Comparison of ENCODE assay signal across 8 mouse cellular contexts in the genomic region with DNA sequence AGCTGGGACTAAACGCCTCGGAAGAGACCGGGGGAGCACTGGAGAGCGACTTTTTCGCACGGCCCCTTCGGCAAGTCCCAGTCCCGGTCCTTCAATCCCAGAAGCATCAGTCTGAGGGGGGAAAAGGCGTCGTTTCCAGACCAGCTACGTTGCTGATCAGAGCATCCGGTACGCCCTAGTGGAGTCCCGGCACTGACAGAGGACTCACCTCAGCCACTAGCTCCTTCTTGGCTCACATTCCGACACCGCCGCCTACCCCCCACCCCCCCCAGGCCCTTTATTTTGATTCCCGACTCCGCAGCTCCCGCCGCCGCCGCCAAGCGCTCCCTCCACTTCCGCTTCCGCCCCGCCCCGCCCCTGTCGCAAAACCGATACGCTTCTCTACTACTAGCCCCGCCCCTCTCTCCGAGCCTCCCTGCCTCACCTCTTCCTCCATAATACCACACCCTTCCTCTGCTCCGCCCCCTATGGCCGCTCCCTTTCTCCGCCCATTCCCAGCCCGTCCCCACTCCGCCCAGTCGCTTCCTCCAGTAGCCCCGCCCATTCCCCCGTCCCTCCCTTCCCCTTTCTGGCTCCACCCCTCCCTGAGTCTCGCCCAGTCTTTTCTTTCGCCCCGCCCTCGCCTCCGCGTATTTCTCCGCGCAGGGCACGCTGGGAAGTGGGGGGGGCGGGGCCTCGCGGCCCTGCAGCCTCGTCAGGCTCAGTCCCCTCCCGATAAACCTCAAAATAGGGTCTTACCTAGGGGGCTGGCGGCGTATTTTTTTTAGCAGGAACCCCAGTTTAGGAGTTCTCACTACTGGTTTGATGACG. TPM values are rescaled to one million over a fixed set of nuclear protein-coding genes. Genes with fewer than 3 reads are reported as not detected.
DNase-seq lines count a peak whose midpoint lies in the region; ATAC-seq and TF ChIP-seq lines count a peak whose summit lies in the region.

No protein-coding gene starts in this region.

- no peaks in the 10 kb centered on the region for H3K27me3 ChIP-seq in hindbrain, postnatal 0 days (ENCODE audit: insufficient read depth, low read length)

- 1% methylated on average over 57 of the region's 58 CpGs for WGBS in hindbrain, postnatal 0 days

- intact Hi-C loops in gastrocnemius, adult 2 months (cut with DNase I), result loop anchor here (2.0 to 10.0 kb wide), 3 partner anchors 340 to 1054 kb away; partner anchors contain the start of genes 3110001I22Rik, Bfar, Ercc4 and Ntan1
- intact Hi-C loops in left cerebral cortex, adult 2 months (cut with DNase I), result loop anchor here (1.0 kb wide), 1 partner anchor 256 kb away; the partner anchor contains the start of genes Mpv17l and Pdxdc1

- H3K27ac ChIP-seq in gastrocnemius, adult 2 months, result peak overlapping the region; percentile 100
- H3K27ac ChIP-seq in hindbrain, postnatal 0 days, result peak overlapping the region; percentile 97
- peak overlapping the region; percentile 99 for H3K27ac ChIP-seq in left cerebral cortex, adult 2 months

- H3K9me3 ChIP-seq in hindbrain, postnatal 0 days (ENCODE audit: low read length), result no peaks in the 10 kb centered on the region

- no peaks in the 10 kb centered on the region for H3K36me3 ChIP-seq in hindbrain, postnatal 0 days (ENCODE audit: insufficient read depth, low read length)

- peak; percentile 79 for ATAC-seq in common myeloid progenitor, adult 5-6 weeks (replicated peaks; ENCODE audit: low read depth, poor library complexity, severe bottlenecking)
- ATAC-seq in hindbrain, postnatal 0 days, result peak; percentile 98
- ATAC-seq in megakaryocyte, adult 5-6 weeks (ENCODE audit: poor library complexity, severe bottlenecking), result peak; percentile 82

- peak overlapping the region; percentile 72 for H3K9ac ChIP-seq in hindbrain, postnatal 0 days (replicated peaks; ENCODE audit: low read length)

- peak; percentile 99 for DNase-seq in ZHBTc4 (ENCODE audit: low read depth, low spot score)
- peak; percentile 100 for DNase-seq in gastrocnemius, adult 2 months
- DNase-seq in hindbrain, postnatal 0 days (ENCODE audit: low spot score), result peak; percentile 98
- peak; percentile 94 to 98 for DNase-seq in left cerebral cortex, adult 2 months (ENCODE audit: extremely low spot score in 1 of 2, low spot score in 2 of 2)
- peak; percentile 97 for DNase-seq in right cerebral cortex, adult 2 months (ENCODE audit: low spot score in 2 of 2)
- peak; percentile 100 for DNase-seq in urinary bladder, postnatal 14 days (ENCODE audit: low spot score)

- H3K4me1 ChIP-seq in hindbrain, postnatal 0 days (ENCODE audit: insufficient read depth, low read length), result 0 out of 2 replicates have a peak, but pooled peaks cover 3% of the 10 kb centered on the region

- peak overlapping the region; percentile 98 for H3K4me3 ChIP-seq in gastrocnemius, adult 2 months
- H3K4me3 ChIP-seq in hindbrain, postnatal 0 days (ENCODE audit: low read length), result peak overlapping the region; percentile 87
- H3K4me3 ChIP-seq in left cerebral cortex, adult 2 months, result peak overlapping the region; percentile 92

- peak; percentile 7; the same call in 1 of the 2 replicates for TF ChIP-seq CTCF in gastrocnemius, adult 2 months (IDR thresholded peaks at IDR 0.05)
- TF ChIP-seq CTCF in hindbrain, postnatal 0 days (IDR thresholded peaks at IDR 0.05; ENCODE audit: low read depth), result no peak; the same call in 1 of the 2 replicates
- no peak for TF ChIP-seq CTCF in left cerebral cortex, adult 2 months (IDR thresholded peaks at IDR 0.05)

- H3K4me2 ChIP-seq in hindbrain, postnatal 0 days (ENCODE audit: low read depth, low read length), result peak overlapping the region; percentile 69

RNA-seq across cellular contexts. Expression of gene Nde1, which starts 3.9 kb away (rescaled TPM):
- 62.4 and 88.1 TPM in 2 replicates for total RNA-seq in common myeloid progenitor, adult 5-6 weeks (2017)
- total RNA-seq in gastrocnemius, adult 2 months (2021), result 10 to 100 TPM; 29.9 to 32.2 TPM
- total RNA-seq in hindbrain, postnatal 0 days (2014; rRNA removed), result 19.4 and 26.5 TPM in 2 replicates
- 25.3 and 28.0 TPM in 2 replicates for polyA plus RNA-seq in hindbrain, postnatal 0 days (2015; fragmentation: Nextera tagmentation; extraction: Ambion mirVana)
- total RNA-seq in left cerebral cortex, adult 2 months (2021), result 10 to 100 TPM; 15.9 to 19.1 TPM
- 41.4 and 42.3 TPM in 2 replicates for total RNA-seq in megakaryocyte, adult 5-6 weeks (2015)
- total RNA-seq in megakaryocyte, adult 5-6 weeks (2017), result 73.0 and 88.6 TPM in 2 replicates

RNA-seq across cellular contexts. Expression of gene Marf1, which starts 4.0 kb away (rescaled TPM):
- 31.7 and 32.9 TPM in 2 replicates for total RNA-seq in common myeloid progenitor, adult 5-6 weeks (2017)
- 10 to 100 TPM; 20.9 to 25.6 TPM for total RNA-seq in gastrocnemius, adult 2 months (2021)
- total RNA-seq in hindbrain, postnatal 0 days (2014; rRNA removed), result 21.1 and 22.8 TPM in 2 replicates
- 7.7 and 8.0 TPM in 2 replicates for polyA plus RNA-seq in hindbrain, postnatal 0 days (2015; fragmentation: Nextera tagmentation; extraction: Ambion mirVana)
- total RNA-seq in left cerebral cortex, adult 2 months (2021), result 100 to 1,000 TPM; 162 TPM
- total RNA-seq in megakaryocyte, adult 5-6 weeks (2015), result 41.1 and 46.4 TPM in 2 replicates
- total RNA-seq in megakaryocyte, adult 5-6 weeks (2017), result 27.9 and 34.8 TPM in 2 replicates

Comparison
In these comparisons a context has a peak if more than half of its experiments do, and no peak if none do; other contexts are left out.
1. Peak in every context shown above with its lines: DNase-seq, ATAC-seq, H3K4me3 ChIP-seq and H3K27ac ChIP-seq.